Mouse (Mus musculus): Measurements from ENCODE around the gene Stx19.

The Stx19 gene

DNA sequence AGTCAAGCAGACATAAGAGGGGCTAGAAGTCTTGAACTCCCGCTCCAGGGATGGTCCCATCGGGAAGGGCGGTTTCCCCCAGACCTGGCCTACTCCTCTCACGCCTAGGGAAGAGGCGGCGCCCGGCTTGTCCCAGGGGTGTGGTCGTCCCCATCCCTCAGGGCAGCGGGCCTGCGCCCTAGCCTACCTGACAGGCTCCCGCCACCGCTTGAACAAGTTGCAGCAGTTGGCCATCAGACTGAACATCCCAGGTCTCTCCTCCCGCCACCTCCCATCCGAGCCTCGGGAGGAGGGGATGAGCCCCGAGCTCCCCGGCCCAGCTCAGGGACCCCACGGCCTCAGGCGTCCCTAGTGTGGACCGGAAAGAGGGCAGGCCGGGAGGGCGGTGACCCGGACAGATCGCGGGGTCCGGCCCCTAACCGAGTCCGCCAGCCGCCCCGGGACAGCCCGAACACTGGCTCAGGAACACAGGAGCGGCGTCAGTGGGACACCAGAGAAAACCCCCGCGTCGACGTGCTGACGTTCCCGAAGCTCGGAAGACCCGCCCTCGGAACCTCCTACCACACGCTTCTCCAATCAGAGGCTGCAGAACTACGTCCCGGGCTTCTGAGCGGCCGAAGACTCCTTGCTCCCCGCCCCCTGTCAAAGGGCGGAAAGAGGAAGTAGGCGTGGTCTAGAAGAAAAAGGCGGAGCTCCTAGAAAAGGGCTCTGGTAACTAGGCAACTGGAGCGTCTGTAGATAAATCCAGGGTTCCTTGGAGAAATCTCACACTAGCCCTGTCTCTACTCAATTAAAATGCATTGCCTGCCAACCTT lies 32.2 kb downstream of the Stx19 start, which contains the start of gene Arl13b:
Arl13b (minus strand) TSS at position 543 of the 815 bp plus-strand sequence.
- WGBS: under 1% methylated on average over 52 of the region's 52 CpGs

DNA sequence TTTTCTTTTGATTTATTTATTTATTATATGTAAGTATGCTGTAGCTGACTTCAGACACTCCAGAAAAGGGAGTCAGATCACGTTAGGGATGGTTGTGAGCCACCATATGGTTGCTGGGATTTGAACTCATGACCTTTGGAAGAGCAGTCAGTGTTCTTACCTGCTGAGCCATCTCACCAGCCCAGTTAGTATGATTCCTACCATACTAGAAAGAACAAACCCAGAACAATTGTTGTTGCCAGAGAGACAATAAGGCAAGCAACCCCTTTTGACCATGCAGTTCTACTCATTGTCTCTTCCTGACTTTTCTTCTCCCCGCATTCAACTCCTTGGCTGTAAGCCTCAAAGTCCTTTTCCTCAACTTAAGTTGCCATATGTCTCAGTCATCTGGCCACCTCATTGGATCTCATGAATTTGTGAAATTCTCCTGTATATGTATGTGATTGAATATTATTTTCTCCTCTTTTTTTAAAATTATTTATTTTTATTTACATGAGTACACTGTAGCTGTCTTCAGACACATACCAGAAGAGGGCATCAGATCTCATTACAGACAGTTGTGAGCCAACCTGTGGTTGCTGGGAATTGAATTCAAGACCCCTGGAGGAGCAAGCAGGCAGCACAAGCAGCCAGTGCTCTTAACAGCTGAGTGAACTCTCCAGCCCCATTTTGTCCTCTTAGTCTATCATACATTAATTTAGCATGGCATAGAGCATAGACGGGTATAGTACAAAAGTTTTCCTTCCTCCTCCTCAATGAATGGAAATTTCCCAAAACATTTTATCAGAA lies 38.2 kb downstream of the Stx19 start:
- 88% methylated on average over 3 of the region's 3 CpGs for WGBS

DNA sequence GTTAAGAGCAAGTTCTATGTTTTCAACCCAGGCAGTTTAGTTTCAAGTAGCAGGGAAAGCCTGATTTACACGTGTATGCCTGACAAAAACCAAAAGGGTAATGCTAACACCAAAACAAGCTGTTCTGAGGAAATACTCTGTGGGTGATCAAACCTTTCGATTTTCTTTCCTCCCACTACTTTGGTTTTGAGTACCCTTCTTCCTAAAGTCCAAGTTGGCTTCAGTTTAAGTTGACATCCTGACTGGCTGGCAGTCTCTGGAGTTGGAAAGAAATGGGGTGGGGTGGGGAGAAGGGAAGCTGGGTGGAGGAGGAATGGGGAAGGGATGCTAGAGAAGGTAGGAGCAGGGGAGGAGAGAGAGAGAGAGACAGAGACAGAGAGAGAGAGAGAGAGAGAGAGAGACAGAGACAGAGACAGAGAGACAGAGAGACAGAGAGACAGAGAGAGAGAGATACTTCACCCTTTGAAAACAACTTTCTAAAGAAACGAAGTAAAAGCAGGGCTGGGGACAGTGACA lies 39.2 kb downstream of the Stx19 start:
- WGBS: 9% methylated on average over 3 of the region's 3 CpGs

DNA sequence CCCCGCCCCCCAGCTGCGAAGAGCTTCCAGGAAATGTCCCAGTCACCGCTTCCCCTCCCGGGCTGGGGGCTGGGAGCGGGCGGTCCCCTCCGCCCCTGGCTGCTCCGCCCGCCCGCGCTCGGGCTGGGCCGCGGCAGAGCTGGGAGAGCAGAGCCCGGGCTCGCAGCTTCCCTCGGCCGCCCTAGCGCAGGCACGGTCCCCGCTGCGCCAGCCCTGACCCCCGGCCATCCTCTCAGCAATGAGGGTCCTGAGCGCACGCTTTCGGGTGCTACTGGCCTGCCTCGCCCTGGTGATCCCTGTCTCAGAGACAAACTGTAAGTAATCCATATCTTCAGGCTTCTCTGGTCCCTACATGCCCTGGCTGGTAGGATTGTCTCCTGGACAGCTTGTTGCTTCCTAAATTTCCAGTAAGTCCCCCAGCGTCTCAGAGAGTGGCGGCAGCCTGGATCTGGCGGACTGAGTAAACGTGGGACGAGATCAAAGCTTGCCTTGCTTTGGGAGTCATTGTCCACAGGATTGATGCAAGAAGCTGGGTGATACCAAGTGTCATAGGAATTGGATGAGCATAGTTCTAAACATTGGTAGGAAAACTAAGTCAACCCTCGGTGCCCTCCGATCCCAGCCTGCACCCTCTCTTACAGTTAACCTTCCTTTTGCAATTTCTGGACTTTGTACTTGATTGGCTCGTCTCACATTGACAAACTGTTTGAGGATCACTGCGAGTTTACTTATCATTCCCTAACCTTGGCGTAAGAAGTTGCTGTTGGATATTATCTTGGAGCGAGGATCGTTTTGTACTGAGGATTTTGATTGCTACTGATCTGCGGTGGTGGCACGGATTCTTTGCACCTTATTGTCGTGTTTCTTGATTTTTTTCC lies 40.0 kb downstream of the Stx19 start, which contains the start of gene Pros1:
Pros1 (plus strand) TSS at position 117 of the 878 bp plus-strand sequence.
- WGBS: 5% methylated on average over 42 of the region's 42 CpGs

DNA sequence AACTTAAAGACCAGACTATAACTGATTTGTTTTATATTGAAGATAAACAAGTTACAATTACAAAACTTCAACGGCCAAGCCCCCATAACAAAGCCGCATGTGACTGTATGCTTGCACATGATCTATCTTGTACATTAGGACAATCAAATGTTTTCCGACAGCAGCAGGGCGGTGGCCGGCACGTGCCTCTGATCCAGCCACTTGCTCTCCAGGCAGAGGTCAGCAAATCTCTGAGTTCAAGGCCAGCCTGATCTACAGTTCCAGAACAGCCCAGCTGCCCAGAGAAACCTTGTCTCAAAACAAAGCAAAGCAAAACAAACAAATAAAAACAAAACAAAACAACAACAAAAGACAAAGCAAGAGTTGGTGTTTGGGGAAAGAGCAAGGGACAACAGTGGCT lies 40.9 kb downstream of the Stx19 start:
- 67% methylated on average over 6 of the region's 6 CpGs for WGBS

DNA sequence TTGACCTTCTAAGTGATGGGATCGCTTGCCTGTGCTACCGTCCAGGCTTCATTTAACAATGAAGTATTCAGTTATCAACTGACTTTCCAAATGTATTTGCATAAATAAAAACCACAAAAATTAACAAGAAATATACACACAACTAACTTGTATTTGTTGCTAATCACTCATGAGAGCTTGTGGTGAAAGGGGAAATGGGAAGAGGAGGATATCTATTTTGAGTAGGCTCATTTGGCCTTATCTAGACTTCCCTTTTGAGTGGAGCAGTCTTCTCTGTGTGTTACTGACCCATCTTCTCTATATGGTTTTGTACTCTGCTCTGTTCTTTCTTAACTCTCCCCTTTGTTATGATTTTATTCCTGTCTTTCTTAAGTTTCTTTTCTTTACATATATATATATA lies 41.8 kb downstream of the Stx19 start:
- 83% methylated on average over 2 of the region's 2 CpGs for WGBS

DNA sequence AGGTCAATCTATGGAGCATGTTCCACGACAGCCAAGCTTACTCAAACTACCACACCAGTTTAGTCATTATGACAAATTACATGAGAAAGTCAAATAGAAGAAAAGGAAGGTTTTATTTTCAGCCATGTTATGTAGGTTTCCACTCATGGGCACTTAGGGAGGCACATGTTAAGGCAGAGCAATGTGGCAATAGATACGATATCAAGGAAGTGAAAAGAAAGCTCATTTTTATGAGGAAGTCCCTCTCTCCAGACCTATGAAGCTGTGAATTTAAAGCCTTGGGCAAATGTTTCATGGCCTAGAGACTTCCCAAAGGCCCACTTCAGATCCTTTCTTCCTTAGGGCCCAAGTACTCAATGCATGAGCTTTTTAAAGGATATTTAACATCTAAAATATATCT lies 43.0 kb downstream of the Stx19 start:
- WGBS: 96% methylated on average over 2 of the region's 2 CpGs

DNA sequence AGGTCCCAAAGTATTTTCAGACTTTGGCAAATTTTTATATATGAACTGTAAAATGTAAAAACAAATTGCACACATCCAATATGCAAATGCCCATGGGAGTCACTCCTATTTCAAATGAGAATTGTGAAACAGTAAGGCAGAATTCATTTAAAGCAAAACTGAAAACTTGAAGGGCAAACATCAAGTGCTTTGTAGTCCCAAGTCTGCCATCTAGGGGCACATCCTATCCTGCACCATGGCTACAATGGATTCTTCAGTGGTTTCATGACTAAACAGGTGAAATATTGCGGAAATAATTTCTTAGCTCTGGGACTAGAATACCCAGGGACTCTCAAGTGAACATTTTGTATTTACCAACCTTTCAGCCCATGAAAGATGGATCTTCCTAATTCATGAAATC lies 43.5 kb downstream of the Stx19 start:
- WGBS: 91% methylated on average over 1 of the region's 1 CpGs

DNA sequence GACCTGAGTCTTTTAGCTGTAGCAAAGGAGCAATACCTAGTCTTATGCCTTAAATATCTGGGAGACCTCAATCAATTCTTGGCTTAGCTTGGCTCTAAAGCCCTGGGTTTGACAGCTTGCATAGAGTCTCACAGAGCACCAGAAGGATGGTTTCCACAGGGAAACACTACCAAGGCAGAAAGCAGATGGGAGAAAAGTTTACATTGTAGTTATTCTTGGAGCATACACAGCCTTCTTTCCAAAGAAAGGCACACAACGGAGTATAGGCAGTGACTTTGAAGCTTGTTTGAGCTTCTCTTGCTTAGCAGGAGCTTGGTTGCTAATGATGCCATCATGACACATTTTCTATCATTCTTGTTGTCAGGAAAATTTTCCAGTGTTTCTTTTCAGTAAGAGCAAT lies 45.7 kb downstream of the Stx19 start:
- 57% methylated on average over 1 of the region's 1 CpGs for WGBS

DNA sequence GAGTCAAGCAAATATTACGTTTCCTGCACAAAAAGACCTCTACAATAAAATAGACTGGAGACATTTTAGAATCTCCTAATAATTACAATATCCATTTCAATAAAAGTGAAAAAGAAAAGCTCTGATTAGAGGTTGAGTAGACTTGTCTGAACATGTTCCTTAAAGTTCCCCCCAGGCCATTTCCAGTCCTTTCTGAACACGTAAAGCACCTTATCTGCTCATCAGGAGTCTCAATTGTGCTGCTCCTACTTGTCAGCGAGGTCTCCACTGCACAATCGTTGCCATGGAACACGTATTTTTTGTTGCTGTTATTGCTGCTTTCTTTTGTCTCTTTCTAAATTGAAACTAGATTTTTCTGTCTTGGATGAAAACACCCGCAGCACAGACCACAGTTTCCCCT lies 47.0 kb downstream of the Stx19 start:
- 65% methylated on average over 6 of the region's 6 CpGs for WGBS

DNA sequence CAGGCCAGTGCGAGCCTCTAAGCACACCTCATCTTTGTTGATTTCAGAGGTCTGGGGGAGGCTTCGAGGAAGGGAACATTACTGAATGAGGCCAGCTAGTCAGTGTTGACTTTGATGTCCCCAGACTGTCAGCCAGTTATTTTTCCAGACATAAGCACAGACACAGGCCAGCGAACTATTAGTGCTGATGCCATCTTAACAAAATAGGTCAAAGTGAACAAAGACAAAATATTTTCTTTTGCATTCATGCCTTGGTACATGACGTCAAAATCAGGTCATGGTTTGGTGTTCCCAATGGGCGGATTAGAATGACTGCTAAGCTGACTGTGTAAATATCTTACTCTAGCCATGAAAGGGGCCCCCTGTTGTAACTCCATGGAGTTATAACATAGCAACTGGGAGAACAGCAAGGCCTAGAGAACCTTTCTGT lies 58.2 kb downstream of the Stx19 start:
- WGBS: 76% methylated on average over 5 of the region's 5 CpGs

DNA sequence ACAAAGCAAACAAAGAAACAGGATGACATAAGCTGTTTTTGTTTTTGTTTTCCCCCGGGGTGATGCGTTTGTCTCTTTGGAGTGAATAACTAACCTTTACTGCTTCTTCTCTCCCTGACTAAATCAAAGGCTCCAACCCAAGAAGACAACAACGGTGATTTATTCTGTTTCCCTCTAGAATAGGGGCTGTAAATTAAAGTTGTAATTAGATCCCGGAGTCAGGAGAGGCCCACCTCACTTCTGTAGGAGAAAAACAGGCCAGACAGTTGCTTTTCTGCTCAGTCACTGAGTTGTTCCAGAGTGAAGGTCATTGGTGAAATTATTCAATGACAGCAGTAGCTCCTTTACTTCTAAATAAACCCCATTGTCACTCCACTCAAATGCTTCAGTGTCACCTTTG lies 58.7 kb downstream of the Stx19 start:
- 63% methylated on average over 4 of the region's 4 CpGs for WGBS

Measured in cerebral cortex, adult 2 months (tissue).